Mouse (Mus musculus) intestine, embryonic 14.5 days (tissue): Measurements from ENCODE around the gene Hspg2. TPM values are rescaled to one million over a fixed set of nuclear protein-coding genes. Genes with fewer than 3 reads are reported as not detected.

Experiments
- ATAC-seq: fragments of 200-750 bp; cut with Nextera tagmentation; replicated peaks from 2 replicates; pipeline ENCODE4 v1.8.0; 2017; ENCODE audit warnings: low read depth, moderate number of reproducible peaks, moderate TSS enrichment, moderate library complexity; ENCODE audit not compliant: low FRiP score, low TSS enrichment
- DNase-seq: peaks from one replicate; pipeline ENCODE4 v3.0.0-alpha.2; 2018; ENCODE audit warnings: low spot score
- H3K27ac ChIP-seq: fragments of 300-500 bp; sonication (generic); 2 replicates; pipeline ENCODE4 v1.5.1; 2014; ENCODE audit warnings: low read depth, mild to moderate bottlenecking, control low read depth
- H3K27me3 ChIP-seq: fragments of 300-500 bp; sonication (generic); replicated peaks from 2 replicates; pipeline ENCODE4 v1.6.1; 2014; ENCODE audit warnings: low read length, control low read depth; ENCODE audit not compliant: control insufficient read depth, insufficient read depth
- H3K36me3 ChIP-seq: fragments of 300-500 bp; sonication (generic); 2 replicates; pipeline ENCODE4 v1.6.1; 2014; ENCODE audit warnings: low read length, control low read depth; ENCODE audit not compliant: control insufficient read depth, insufficient read depth
- H3K4me1 ChIP-seq: fragments of 300-500 bp; sonication (generic); replicated peaks from 2 replicates; pipeline ENCODE4 v1.6.1; 2014; ENCODE audit warnings: low read length, control low read depth, mixed read lengths; ENCODE audit not compliant: control insufficient read depth, insufficient read depth
- H3K4me2 ChIP-seq: fragments of 300-500 bp; sonication (generic); 2 replicates; pipeline ENCODE4 v1.6.1; 2014; ENCODE audit warnings: low read length
- H3K4me3 ChIP-seq: fragments of 300-500 bp; sonication (generic); 2 replicates; pipeline ENCODE4 v1.5.1; 2014; ENCODE audit warnings: low read depth, low read length, control low read depth, mixed read lengths
- H3K9ac ChIP-seq: fragments of 300-500 bp; sonication (generic); 2 replicates; pipeline ENCODE4 v1.6.1; 2014; ENCODE audit warnings: mild to moderate bottlenecking, low read length
- H3K9me3 ChIP-seq: fragments of 300-500 bp; sonication (generic); 2 replicates; pipeline ENCODE4 v1.6.1; 2016; ENCODE audit warnings: low read length, control low read depth; ENCODE audit not compliant: control insufficient read depth
- WGBS: fragments of 180-500 bp; shearing (Covaris S2); extraction: QIAGEN DNeasy Blood & Tissue Kit; methylation state at CpG from one replicate; pipeline ENCODE4 v1.1.7; 2014; 5-methylcytosine and 5-hydroxymethylcytosine counted together
- polyA plus RNA-seq: library from polyadenylated mRNA; unstranded; fragments of >200 nt; fragmentation: Nextera tagmentation; extraction: Ambion mirVana; gene quantifications from 2 replicates; pipeline ENCODE4 v1.2.1, GENCODE M21; 2014

The Hspg2 gene
- polyA plus RNA-seq, 1 experiment from 2014 or later: 49.8 TPM

DNA sequence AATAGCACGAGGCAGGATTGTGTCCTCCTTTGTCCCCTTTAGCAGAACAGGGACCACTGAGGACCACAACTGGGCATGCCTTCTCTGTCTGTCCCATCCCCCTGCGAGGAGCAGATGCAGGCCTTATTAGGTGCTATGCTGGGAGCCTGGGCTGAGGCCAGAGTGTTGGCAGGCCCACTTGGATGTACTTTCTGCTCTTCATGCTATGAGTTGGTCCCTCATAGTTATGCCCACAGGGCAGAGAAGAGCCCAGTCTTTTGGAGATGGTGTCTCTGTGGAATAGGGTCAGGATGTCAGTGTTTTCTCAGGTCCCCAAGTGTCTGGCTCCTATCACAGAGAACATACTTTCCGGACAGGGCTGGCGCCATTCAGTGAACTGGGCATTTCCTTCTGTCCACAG, 1.6 kb upstream of the Hspg2 start:
- no peaks in the 10 kb centered on the region for H3K36me3 ChIP-seq
- no peak overlapping the region for H3K4me3 ChIP-seq
- H3K9me3 ChIP-seq: no peaks in the 10 kb centered on the region
- DNase-seq (no peak), ATAC-seq (no peak)
- no peaks in the 10 kb centered on the region for H3K27me3 ChIP-seq
- H3K9ac ChIP-seq: no peak overlapping the region
- H3K4me2 ChIP-seq: no peak overlapping the region
- WGBS: 67% methylated on average over 4 of the region's 4 CpGs
- no peak overlapping the region; the same call in 1 of the 2 replicates for H3K27ac ChIP-seq
- H3K4me1 ChIP-seq: peaks cover 35% of the 10 kb centered on the region

GRCm38 (mm10) chr4:137467525-137467924, 1.0 kb upstream of the Hspg2 start:
- no peak overlapping the region for H3K4me2 ChIP-seq
- WGBS: 89% methylated on average over 2 of the region's 2 CpGs
- H3K27me3 ChIP-seq: no peaks in the 10 kb centered on the region
- no peaks in the 10 kb centered on the region for H3K9me3 ChIP-seq
- peak overlapping the region; percentile 69; the same call in 1 of the 2 replicates for H3K27ac ChIP-seq
- no peaks in the 10 kb centered on the region for H3K36me3 ChIP-seq
- H3K9ac ChIP-seq: no peak overlapping the region
- DNase-seq (no peak), ATAC-seq (no peak)
- peaks cover 36% of the 10 kb centered on the region for H3K4me1 ChIP-seq
- no peak overlapping the region for H3K4me3 ChIP-seq

DNA sequence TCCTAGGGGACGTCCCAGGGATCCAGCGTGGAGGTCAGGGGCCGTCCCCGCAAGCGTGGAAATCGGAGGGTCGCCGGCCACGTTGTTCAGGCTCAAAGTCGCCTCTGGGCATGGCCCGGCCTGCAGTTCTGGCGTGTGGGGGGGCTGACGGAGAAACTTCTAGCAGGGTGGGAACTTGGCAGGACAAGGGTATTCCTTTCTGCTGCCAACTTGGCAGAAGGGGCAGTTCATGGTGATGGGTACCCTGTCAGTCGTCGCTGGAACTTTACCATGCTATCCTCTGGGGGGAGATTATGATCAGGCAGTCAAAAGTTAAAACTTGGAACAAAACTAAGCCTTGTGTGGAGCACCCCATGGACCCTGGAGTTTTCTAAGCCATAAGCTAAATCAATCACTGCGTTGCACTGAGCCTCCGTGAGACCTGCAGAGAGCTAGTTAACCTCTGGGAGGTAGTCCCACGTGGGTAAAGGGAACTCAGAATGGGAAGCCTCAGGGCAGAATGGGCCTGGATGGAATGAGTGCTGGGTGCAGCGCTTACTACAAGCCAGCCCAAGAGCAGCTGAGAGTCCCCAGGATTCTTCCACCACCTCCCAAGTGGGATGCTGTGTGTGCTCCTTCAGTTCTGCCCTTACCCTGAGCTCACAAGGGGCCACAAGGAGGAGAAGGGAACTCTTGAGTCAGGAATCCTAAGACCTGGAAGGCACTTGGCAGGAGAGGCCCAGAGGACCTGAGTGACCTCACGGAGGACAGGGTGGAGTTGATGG, 694 bp downstream of the Hspg2 start:
- Histone ChIP-seq H3K4me3 (peak overlapping the region; percentile 65), H3K9ac (peak overlapping the region; percentile 59), H3K27me3 (no peaks in the 10 kb centered on the region), H3K27ac (peak overlapping the region; percentile 29; the same call in 1 of the 2 replicates), H3K36me3 (no peaks in the 10 kb centered on the region), H3K4me1 (peaks cover 47% of the 10 kb centered on the region), H3K4me2 (peak overlapping the region; percentile 71), H3K9me3 (no peaks in the 10 kb centered on the region)
- WGBS: 3% methylated on average over 20 of the region's 20 CpGs
- ATAC-seq (no peak; the same call in 1 of the 2 replicates), DNase-seq (no peak)

- H3K4me2 ChIP-seq: peak overlapping the region; percentile 71
- DNase-seq (no peak), ATAC-seq (no peak)
- H3K9me3 ChIP-seq: no peaks in the 10 kb centered on the region
- 38% methylated on average over 15 of the region's 15 CpGs for WGBS
- H3K27ac ChIP-seq: peak overlapping the region; percentile 29; the same call in 1 of the 2 replicates
- no peaks in the 10 kb centered on the region for H3K27me3 ChIP-seq
- H3K4me3 ChIP-seq: peak overlapping the region; percentile 65
- peaks cover 48% of the 10 kb centered on the region for H3K4me1 ChIP-seq
- H3K36me3 ChIP-seq: no peaks in the 10 kb centered on the region; the same call in 1 of the 2 replicates
- H3K9ac ChIP-seq: peak overlapping the region; percentile 59
Observed at GRCm38 (mm10) chr4:137469845-137470692, 1.5 kb downstream of the Hspg2 start.

GRCm38 (mm10) chr4:137470701-137471317, 2.2 kb downstream of the Hspg2 start:
- Histone ChIP-seq H3K4me3 (peak overlapping the region; percentile 65), H3K9ac (peak overlapping the region; percentile 59), H3K4me2 (peak overlapping the region; percentile 71), H3K27me3 (no peaks in the 10 kb centered on the region), H3K36me3 (no peaks in the 10 kb centered on the region; the same call in 1 of the 2 replicates), H3K27ac (peak overlapping the region; percentile 52), H3K9me3 (no peaks in the 10 kb centered on the region), H3K4me1 (peaks cover 56% of the 10 kb centered on the region)
- ATAC-seq (no peak), DNase-seq (no peak)
- 47% methylated on average over 9 of the region's 9 CpGs for WGBS

GRCm38 (mm10) chr4:137471326-137471725, 2.8 kb downstream of the Hspg2 start:
- Histone ChIP-seq H3K9ac (peak overlapping the region; percentile 20; the same call in 1 of the 2 replicates), H3K9me3 (no peaks in the 10 kb centered on the region), H3K4me1 (peaks cover 61% of the 10 kb centered on the region), H3K4me3 (no peak overlapping the region), H3K36me3 (no peaks in the 10 kb centered on the region; the same call in 1 of the 2 replicates), H3K27ac (peak overlapping the region; percentile 52), H3K27me3 (no peaks in the 10 kb centered on the region), H3K4me2 (peak overlapping the region; percentile 71)
- DNase-seq (no peak), ATAC-seq (no peak)
- WGBS: 48% methylated on average over 8 of the region's 8 CpGs

GRCm38 (mm10) chr4:137473240-137473639, 4.7 kb downstream of the Hspg2 start:
- DNase-seq (no peak), ATAC-seq (no peak)
- H3K9me3 ChIP-seq: no peaks in the 10 kb centered on the region
- H3K4me1 ChIP-seq: peaks cover 71% of the 10 kb centered on the region
- H3K9ac ChIP-seq: 0 out of 2 replicates have a peak overlapping the region, but pooled peaks have one; percentile 3
- 80% methylated on average over 8 of the region's 8 CpGs for WGBS
- 0 out of 2 replicates have a peak overlapping the region, but pooled peaks have one; percentile 22 for H3K27ac ChIP-seq
- H3K36me3 ChIP-seq: no peaks in the 10 kb centered on the region; the same call in 1 of the 2 replicates
- H3K27me3 ChIP-seq: no peaks in the 10 kb centered on the region
- H3K4me3 ChIP-seq: no peak overlapping the region
- no peak overlapping the region for H3K4me2 ChIP-seq
